Mouse (Mus musculus): ENCODE data around the gene Fbxo28. TPM values are rescaled to one million over a fixed set of nuclear protein-coding genes. Genes with fewer than 3 reads are reported as not detected.

Gene Fbxo28
- polyA plus RNA-seq, 1 experiment from 2014 or later, result 13.4 TPM

DNA sequence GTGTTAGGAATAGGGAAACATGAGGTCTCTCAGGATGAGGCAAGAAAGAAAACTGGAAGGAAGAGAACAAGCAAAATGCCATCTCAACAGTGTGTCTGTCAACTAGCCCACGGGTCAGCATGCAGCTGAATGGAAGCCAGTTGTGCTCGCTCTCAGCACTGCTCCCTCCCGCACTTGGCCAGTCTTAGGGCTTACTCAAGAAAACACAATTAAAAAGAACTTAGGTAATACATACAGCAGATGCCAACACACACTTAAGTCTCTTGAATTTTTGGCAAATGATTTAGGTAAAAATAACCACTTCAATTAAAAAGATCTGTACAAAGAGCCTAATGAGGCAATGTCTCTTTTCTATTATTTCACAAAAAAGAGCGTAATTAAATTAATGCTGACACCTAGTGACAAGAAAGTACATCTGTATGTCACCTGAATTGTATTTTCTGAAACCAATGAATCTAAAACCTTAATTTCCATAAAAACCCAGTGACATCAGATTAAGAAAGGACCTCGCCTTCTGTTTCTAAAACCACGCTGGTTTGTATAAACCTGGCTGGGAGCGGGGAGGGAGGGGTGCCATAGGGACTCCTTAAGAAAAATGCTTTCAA, 2.4 kb downstream of the Fbxo28 start:
- 84% methylated on average over 7 of the region's 7 CpGs for WGBS
- Histone ChIP-seq H3K4me1 (replicated peaks) (0 out of 2 replicates have a peak, but pooled peaks cover 3% of the 10 kb centered on the region), H3K27ac (no peak overlapping the region), H3K9me3 (no peaks in the 10 kb centered on the region), H3K4me2 (replicated peaks) (no peak overlapping the region), H3K4me3 (replicated peaks) (no peak overlapping the region), H3K27me3 (replicated peaks) (no peaks in the 10 kb centered on the region), H3K9ac (no peak overlapping the region), H3K36me3 (no peaks in the 10 kb centered on the region)
- no peak for ATAC-seq

DNA sequence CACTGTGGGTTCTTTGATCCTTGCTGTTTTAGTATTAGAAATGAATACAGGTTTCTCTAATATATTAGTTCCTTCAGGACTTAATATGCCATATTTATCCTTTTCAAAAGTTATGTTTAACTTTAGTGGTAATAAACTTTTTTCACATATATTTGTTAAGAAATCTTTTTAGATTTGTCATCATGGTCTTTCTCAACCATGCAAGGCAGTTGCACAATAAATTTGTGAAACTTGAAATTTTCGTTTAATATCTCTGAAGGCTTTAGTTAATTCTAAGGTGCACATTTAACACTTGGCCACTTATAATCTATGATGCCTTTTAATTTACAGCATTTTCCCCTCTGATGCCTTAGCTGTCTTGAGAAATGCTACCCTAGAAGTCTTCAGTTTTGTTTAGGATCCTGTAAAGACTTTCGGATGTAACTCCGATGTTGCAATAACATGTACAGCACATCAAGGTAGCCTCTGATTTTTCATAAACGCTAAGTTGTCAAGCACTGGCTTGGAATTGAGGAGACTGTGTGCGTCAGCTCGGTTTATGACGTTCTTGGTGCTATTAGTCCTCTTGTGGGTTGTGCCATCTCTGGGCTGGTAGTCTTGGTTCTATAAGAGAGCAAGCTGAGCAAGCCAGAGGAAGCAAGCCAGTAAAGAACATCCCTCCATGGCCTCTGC, 7.5 kb downstream of the Fbxo28 start:
- no peaks in the 10 kb centered on the region for H3K27me3 ChIP-seq (replicated peaks)
- no peaks in the 10 kb centered on the region for H3K9me3 ChIP-seq
- ATAC-seq, result no peak
- H3K4me3 ChIP-seq (replicated peaks), result no peak overlapping the region
- 91% methylated on average over 7 of the region's 7 CpGs for WGBS
- 0 out of 2 replicates have a peak, but pooled peaks cover 2% of the 10 kb centered on the region for H3K4me1 ChIP-seq (replicated peaks)
- H3K27ac ChIP-seq, result no peak overlapping the region
- H3K9ac ChIP-seq, result no peak overlapping the region
- H3K36me3 ChIP-seq, result no peaks in the 10 kb centered on the region
- no peak overlapping the region for H3K4me2 ChIP-seq (replicated peaks)

- Histone ChIP-seq H3K9me3 (no peaks in the 10 kb centered on the region), H3K27ac (no peak overlapping the region), H3K4me3 (replicated peaks) (no peak overlapping the region), H3K27me3 (replicated peaks) (no peaks in the 10 kb centered on the region), H3K4me1 (replicated peaks) (no peaks in the 10 kb centered on the region), H3K36me3 (no peaks in the 10 kb centered on the region), H3K9ac (no peak overlapping the region), H3K4me2 (replicated peaks) (no peak overlapping the region)
- WGBS, result 94% methylated on average over 5 of the region's 5 CpGs
- ATAC-seq, result no peak
These were observed 9.1 kb downstream of the Fbxo28 start for GRCm38 (mm10) chr1:182332090-182333034.

DNA sequence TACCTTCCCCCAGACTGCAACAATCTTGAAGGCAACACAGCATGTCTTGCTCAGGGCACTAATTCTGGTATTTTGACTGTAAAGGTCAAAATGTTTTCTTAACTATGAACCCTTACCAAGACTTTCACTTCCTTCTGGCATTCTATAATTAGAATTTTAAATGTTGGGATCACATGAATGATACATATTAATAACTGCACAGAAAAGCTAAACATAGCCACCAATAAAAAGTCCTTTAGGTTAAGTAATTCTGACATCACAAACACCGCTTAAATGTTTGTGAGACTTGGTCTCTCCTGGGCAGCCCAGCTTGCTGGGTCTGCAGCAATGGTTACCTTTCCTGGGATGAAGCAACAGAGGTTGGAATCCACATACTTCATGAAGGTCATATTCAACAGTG, 15.5 kb downstream of the Fbxo28 start:
- Histone ChIP-seq H3K27me3 (replicated peaks) (no peaks in the 10 kb centered on the region), H3K27ac (no peak overlapping the region), H3K36me3 (peaks cover 35% of the 10 kb centered on the region), H3K4me2 (replicated peaks) (no peak overlapping the region), H3K4me1 (replicated peaks) (no peaks in the 10 kb centered on the region), H3K9ac (no peak overlapping the region), H3K9me3 (no peaks in the 10 kb centered on the region), H3K4me3 (replicated peaks) (no peak overlapping the region)
- WGBS, result 92% methylated on average over 1 of the region's 1 CpGs
- ATAC-seq, result no peak

- no peak overlapping the region for H3K9ac ChIP-seq
These were observed 16.9 kb downstream of the Fbxo28 start for GRCm38 (mm10) chr1:182324552-182324951.

GRCm38 (mm10) chr1:182323139-182323538, 18.3 kb downstream of the Fbxo28 start:
- H3K4me2 ChIP-seq (replicated peaks), result no peak overlapping the region
- peaks cover 39% of the 10 kb centered on the region for H3K36me3 ChIP-seq

More at GRCm38 (mm10) chr1:182324552-182324951, 16.9 kb downstream of the Fbxo28 start:
- H3K27ac ChIP-seq, result no peak overlapping the region
- no peak overlapping the region for H3K4me3 ChIP-seq (replicated peaks)
- no peaks in the 10 kb centered on the region for H3K27me3 ChIP-seq (replicated peaks)
- peaks cover 35% of the 10 kb centered on the region for H3K36me3 ChIP-seq
- ATAC-seq, result no peak
- H3K4me2 ChIP-seq (replicated peaks), result no peak overlapping the region
- WGBS, result 92% methylated on average over 7 of the region's 7 CpGs
- no peaks in the 10 kb centered on the region for H3K4me1 ChIP-seq (replicated peaks)
- no peaks in the 10 kb centered on the region for H3K9me3 ChIP-seq

DNA sequence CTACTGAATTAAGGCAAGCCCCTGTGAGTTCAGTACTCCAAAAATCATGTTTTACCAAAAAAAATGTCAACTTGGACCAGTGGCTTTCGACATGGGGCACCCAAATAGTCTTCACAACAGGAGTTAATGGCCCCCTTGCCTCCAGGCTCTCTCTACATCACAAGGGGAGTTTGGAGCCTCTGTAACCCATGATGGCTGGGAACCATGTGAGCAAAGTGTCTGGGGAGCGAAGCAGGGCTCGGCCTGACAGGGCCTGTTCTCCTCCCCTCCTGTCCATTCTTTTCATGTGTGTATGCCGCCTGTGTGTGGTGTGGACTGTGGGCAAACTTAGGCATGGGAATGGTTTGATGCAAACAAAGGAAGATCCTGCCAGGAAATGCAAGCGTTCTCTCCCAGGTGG, 27.2 kb downstream of the Fbxo28 start:
- Histone ChIP-seq H3K4me1 (replicated peaks) (no peaks in the 10 kb centered on the region), H3K27me3 (replicated peaks) (no peaks in the 10 kb centered on the region), H3K9me3 (no peaks in the 10 kb centered on the region), H3K9ac (no peak overlapping the region), H3K4me2 (replicated peaks) (no peak overlapping the region), H3K4me3 (replicated peaks) (no peak overlapping the region), H3K27ac (no peak overlapping the region), H3K36me3 (peaks cover 37% of the 10 kb centered on the region)
- 92% methylated on average over 5 of the region's 5 CpGs for WGBS
- ATAC-seq, result no peak

More at GRCm38 (mm10) chr1:182323139-182323538, 18.3 kb downstream of the Fbxo28 start:
- no peak for ATAC-seq
- H3K4me3 ChIP-seq (replicated peaks), result no peak overlapping the region
- no peaks in the 10 kb centered on the region for H3K4me1 ChIP-seq (replicated peaks)
- H3K9me3 ChIP-seq, result no peaks in the 10 kb centered on the region
- no peak overlapping the region for H3K9ac ChIP-seq
- no peak overlapping the region for H3K27ac ChIP-seq
- H3K27me3 ChIP-seq (replicated peaks), result no peaks in the 10 kb centered on the region
- WGBS, result 90% methylated on average over 3 of the region's 3 CpGs

DNA sequence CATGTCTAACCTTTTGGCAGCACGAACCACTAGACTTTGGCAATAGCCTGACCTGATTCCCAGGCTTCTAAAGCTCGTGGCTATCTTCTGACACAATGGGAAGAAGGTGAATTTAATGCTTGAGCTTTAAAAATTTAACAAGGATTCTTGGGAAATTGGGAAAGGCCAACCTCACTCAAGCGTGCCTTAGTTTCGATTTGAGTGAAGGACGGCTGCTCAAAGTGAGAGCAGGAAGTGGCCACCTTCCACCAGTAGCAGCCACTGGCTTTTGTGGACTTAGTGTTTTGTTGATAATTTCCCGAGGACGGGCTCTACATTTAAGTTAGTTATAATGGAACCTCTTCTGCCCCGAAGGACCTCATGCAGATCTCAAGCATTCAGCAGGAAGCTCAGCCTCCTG, 28.2 kb downstream of the Fbxo28 start:
- Histone ChIP-seq H3K27ac (no peak overlapping the region), H3K4me1 (replicated peaks) (no peaks in the 10 kb centered on the region), H3K36me3 (peaks cover 34% of the 10 kb centered on the region), H3K9ac (no peak overlapping the region), H3K4me2 (replicated peaks) (no peak overlapping the region), H3K27me3 (replicated peaks) (no peaks in the 10 kb centered on the region), H3K9me3 (no peaks in the 10 kb centered on the region), H3K4me3 (replicated peaks) (no peak overlapping the region)
- WGBS, result 94% methylated on average over 8 of the region's 8 CpGs
- no peak for ATAC-seq

- Histone ChIP-seq H3K9ac (no peak overlapping the region), H3K4me2 (replicated peaks) (no peak overlapping the region), H3K27me3 (replicated peaks) (no peaks in the 10 kb centered on the region), H3K4me3 (replicated peaks) (no peak overlapping the region), H3K36me3 (0 out of 2 replicates have a peak, but pooled peaks cover 17% of the 10 kb centered on the region), H3K27ac (no peak overlapping the region), H3K4me1 (replicated peaks) (no peaks in the 10 kb centered on the region), H3K9me3 (no peaks in the 10 kb centered on the region)
- WGBS, result 94% methylated on average over 5 of the region's 5 CpGs
- no peak for ATAC-seq
These were observed 30.1 kb downstream of the Fbxo28 start for GRCm38 (mm10) chr1:182311376-182311775.

GRCm38 (mm10) chr1:182310316-182310715, 31.1 kb downstream of the Fbxo28 start:
- Histone ChIP-seq H3K27ac (no peak overlapping the region), H3K4me2 (replicated peaks) (no peak overlapping the region), H3K4me1 (replicated peaks) (no peaks in the 10 kb centered on the region), H3K27me3 (replicated peaks) (no peaks in the 10 kb centered on the region), H3K9ac (no peak overlapping the region), H3K36me3 (0 out of 2 replicates have a peak, but pooled peaks cover 11% of the 10 kb centered on the region), H3K4me3 (replicated peaks) (no peak overlapping the region), H3K9me3 (no peaks in the 10 kb centered on the region)
- 94% methylated on average over 2 of the region's 2 CpGs for WGBS
- no peak for ATAC-seq

GRCm38 (mm10) chr1:182309403-182309802, 32.0 kb downstream of the Fbxo28 start:
- no peak for ATAC-seq
- Histone ChIP-seq H3K27ac (no peak overlapping the region), H3K4me1 (replicated peaks) (no peaks in the 10 kb centered on the region), H3K9ac (no peak overlapping the region), H3K4me3 (replicated peaks) (no peak overlapping the region), H3K4me2 (replicated peaks) (no peak overlapping the region), H3K36me3 (0 out of 2 replicates have a peak, but pooled peaks cover 3% of the 10 kb centered on the region), H3K27me3 (replicated peaks) (no peaks in the 10 kb centered on the region), H3K9me3 (no peaks in the 10 kb centered on the region)
- WGBS, result 76% methylated on average over 5 of the region's 5 CpGs

- H3K27ac ChIP-seq, result no peak overlapping the region
- no peaks in the 10 kb centered on the region for H3K36me3 ChIP-seq
- no peak for ATAC-seq
- no peaks in the 10 kb centered on the region for H3K9me3 ChIP-seq
- no peak overlapping the region for H3K4me2 ChIP-seq (replicated peaks)
- 85% methylated on average over 5 of the region's 5 CpGs for WGBS
- H3K9ac ChIP-seq, result no peak overlapping the region
- no peaks in the 10 kb centered on the region for H3K4me1 ChIP-seq (replicated peaks)
- no peaks in the 10 kb centered on the region for H3K27me3 ChIP-seq (replicated peaks)
- no peak overlapping the region for H3K4me3 ChIP-seq (replicated peaks)
These were observed 38.5 kb downstream of the Fbxo28 start for GRCm38 (mm10) chr1:182302916-182303315.
